Mouse (Mus musculus): ENCODE measurements around the gene Tnfsf13.
"Not testable (repeated sequence)": the region's sequence is repeated elsewhere in the genome, so short reads cannot be mapped to it uniquely, and the experiment has no call there.

The Tnfsf13 gene

DNA sequence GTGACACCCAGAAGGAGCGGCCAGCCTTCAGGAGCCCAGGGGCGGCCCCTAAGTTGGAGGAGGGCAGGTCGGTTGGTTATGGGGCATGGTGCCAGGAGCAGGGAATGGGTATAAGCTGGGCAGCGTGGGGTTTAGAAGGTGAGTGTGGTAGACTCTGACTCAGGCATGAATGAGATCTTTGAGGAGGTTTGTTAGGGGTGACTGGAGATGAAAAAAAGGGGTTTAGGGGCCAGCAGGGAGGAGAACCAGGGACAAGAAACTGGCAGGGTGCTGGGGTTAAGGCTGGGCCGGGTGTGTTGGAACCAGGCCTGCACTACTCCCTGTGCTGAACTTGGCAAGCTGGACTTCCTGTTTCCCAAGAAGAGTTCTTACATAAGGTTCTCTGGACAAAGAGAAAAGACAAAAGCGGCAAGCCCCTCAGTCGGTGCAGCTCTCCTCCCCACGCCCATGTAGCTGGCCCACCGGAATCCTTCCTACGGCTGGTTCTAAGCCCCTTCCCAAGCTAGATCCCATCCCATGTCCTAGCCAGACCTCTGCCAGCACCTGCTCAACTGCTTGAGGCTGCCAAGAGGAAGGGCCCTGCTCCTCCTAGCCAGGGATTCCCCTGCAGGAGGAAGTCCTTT lies at the start of gene Tnfsf13:
Tnfsf13 (minus strand) TSS at position 259 of the 623 bp plus-strand sequence.
- DNase-seq, result peak; percentile 94

DNA sequence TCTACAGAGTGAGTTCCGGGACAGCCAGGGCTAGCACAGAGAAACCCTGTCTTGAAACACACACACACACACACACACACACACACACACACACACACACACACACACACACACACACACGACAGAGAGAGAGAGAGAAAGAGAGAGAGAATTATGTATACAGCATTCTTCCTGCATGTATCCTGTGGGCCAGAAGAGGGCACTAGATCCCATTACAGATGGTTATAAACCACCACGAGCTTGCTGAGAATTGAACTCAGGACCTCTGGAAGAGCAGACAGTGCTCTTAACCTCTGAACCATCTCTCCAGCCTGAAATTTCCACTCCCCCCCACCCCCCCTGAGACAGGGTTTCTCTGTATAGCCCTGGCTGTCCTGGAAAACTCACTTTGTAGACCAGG lies 45.8 kb upstream of the Tnfsf13 start:
- DNase-seq, result not testable (repeated sequence)

DNA sequence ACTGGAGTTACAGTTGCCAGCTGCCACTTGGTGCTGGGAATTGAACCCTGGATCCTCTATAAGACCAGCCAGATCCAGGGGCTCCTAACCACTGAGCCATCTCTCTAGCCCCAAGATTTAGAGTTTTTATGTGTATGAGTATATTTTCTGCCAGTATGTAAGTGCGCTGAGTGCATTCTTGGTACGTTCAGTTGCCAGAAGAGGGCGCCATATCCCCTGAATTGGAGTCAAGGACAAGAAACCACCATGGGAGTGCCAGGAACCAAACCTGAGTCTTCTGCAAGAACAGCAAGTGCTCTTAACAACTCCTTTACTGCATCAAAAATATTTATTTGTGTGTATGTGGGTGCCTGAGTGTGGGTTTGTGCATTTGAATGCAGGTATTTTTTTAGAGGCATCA lies 43.5 kb upstream of the Tnfsf13 start:
- peak; percentile 53 for DNase-seq

DNA sequence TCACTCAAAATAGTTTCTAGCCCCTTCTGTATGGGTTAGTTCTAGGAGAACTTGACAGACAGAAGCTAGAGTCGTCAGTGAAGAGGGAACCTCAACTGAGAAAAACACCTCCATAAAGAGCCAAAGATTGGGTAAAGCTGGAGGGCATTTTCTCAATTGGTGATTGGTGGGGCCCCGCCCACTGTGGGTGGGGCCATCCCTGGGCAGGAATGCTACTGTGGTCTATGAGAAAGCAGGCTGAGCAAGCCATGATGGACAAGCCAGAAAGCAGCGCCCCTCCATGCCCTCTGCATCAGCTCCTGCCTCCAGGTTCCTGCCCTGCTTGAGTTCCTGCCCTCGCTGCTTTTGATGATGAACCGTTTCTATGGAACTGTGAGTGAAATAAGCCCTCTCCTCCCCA lies 40.4 kb upstream of the Tnfsf13 start:
- DNase-seq, result no peak

DNA sequence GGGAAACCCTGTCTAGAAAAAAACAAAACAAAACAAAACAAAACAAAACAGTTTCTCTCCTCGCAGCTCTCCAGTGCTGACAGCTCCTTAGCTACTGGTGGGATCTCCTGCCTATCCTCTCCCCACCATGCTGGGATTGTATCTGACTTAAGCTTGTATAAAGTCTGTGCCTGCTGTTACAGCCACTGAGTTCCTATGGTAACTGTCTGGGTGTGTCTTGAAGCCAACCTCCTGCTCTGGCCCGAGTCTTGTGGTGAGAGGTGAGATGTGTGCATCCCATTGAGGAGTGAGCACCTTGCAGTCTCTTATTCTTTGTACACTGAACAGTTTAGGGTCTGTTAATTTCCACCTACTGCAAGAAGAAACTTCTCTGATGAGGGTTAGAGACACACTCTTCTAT lies 37.5 kb upstream of the Tnfsf13 start:
- DNase-seq, result no peak

GRCm38 (mm10) chr11:69720852-69721251 lies 35.3 kb upstream of the Tnfsf13 start:
- no peak for DNase-seq

GRCm38 (mm10) chr11:69719423-69719822 lies 33.8 kb upstream of the Tnfsf13 start:
- no peak for DNase-seq

DNA sequence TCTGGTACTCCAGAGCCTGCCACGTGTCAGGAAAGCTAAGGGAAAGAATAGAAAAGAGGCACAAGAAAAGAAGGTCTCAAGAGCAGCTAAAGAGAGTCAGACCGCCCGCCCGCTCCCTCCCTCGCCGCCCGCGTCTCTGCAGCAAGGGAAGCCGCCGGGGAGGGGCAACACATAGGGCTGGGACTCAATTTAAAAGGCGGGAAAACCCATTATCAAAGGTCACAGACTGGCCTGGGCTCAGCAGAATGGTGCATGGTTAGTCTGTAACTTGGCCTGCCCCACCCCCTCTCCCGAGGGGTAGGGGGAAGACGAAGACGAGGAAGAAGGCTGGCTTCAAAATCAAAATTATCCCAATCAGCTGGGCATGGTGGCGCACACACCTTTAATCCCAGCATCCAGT lies 33.1 kb upstream of the Tnfsf13 start:
- DNase-seq, result peak; percentile 26

DNA sequence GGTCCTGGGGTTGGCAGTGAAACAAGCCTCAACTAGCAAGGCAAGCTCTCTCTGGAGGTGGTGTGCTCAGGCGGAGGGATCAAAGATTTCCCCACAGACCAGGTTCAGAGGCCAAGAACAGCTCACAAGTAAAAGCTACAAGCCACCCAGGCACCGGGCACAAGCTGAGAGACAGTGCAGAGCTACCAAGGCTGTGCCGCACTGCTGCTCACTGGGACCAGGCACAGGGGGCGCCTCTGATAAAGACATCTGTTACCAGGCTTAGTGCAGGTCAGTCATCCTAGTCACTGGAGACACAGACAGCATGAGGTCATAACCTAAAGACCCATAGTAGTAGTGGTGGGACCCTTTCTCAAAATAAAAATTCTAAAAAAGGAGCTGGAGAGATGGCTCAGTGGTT lies 31.4 kb upstream of the Tnfsf13 start:
- DNase-seq, result no peak

DNA sequence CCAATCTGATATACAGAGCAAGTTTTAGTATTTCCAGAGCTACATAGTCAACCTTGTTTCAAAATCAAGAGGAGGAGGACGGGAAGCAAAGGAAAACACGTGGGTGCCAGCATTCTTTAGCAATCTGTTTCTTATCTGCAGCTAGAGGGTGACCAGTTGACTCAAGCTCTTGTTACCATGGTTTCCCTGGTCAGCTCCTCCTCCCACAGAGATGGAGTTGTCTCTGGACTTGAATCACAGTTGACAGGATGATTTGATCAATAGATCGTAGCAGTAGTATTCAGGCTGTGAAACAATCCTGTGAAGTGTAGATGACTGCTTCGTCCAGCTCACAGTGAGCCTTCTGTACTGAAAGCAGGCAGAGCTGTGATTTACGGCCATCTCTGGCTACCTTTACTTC lies 30.3 kb upstream of the Tnfsf13 start:
- no peak for DNase-seq

DNA sequence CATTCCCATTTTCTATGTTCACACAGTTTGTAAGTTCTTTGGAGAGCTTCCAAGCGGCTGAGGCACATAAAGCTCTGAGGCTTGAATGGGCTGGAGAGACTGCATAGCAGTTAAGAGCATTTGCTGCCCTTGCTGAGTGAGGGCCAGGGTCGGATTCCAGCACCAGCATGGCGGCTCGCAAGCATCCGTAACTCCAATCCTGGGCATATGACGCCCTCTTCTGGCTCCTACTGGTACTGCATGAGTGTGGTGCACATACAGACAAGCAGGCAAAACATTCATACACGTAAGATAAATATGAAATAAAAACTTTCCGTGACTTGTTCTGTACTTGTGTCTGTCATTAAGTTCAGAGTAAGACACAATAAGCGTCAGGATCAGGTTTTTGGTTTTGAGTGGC lies 29.9 kb upstream of the Tnfsf13 start:
- peak; percentile 58 for DNase-seq

- peak; percentile 79 for DNase-seq
These were observed 29.2 kb upstream of the Tnfsf13 start for GRCm38 (mm10) chr11:69714636-69715329.

DNA sequence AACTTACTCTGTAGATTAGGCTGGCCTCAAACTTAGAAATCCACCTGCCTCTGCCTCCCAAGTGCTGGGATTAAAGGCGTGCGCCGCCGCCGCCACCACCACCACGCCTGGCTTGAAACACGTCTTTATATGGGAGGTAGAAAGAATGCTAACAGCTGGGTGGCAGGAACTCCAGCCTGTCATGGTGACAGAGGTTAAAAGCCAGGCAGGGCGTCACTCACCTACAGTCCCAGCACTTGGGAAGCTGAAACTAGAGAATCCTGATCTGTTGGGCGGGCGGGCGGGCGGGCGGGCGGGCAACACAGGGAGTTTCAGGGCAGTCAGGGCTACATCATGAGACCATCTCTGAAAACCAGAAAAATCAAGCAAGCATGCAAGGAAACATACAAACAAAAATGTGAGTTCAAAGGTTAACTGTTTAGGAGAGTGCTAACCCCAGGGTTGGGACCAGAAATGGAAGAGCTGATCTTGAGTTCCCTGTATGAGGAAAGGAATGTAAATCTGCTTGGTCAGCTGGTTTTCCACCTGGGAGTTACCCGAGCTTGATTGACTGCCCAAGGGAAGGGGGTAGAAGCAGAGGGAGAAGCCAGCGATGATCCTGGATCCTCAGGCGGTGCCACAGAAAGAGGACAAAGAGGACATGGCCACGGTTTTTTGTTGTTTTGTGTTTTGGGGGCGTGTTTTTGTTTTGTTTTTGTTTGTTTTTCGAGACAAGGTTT lies 27.5 kb upstream of the Tnfsf13 start:
- DNase-seq, result peak; percentile 41

- DNase-seq, result no peak
These were observed 25.5 kb upstream of the Tnfsf13 start for GRCm38 (mm10) chr11:69711082-69711481.

GRCm38 (mm10) chr11:69710470-69710869 lies 24.9 kb upstream of the Tnfsf13 start:
- DNase-seq, result no peak

DNA sequence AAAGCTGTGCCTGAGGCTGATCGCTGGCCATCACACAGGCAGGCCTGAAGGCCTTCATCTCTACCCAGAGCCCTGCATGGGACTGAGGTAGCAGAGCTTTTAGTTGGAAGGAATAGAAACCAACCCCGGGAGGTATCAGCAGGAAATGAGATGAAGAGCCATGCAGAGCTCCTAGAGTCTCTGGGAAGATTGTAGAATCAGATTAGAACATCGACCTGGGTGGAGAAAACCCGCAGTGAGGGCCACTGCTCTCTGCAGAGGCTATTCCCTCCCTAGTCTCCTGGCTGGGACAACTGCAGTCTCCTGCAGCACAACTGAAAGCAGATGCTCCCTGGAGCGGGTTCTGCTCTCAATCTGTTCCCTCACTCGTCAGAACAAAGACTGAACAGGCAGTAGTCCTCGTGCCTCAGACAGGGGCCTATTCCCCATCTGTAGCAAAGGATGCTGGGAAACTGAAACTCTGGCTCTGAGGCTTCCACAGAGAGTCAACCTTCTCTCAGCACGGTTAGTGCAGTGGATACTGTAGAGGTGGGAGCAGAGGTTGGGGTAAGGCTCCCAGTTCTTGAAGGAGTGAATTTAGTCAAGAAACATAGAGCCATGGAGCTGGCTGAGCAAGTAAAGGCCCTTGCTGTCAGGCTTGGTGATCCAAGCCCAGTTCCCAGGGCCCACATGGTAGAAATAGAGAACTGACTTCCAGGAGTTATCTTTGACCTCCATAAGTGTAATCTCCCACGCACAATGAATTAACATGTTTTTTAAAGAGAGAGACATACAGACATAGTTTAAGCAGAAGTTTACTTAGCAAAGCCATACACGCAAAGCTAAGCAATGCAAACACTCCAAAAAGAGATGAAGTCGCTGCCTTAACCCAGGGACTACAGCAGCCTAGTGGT lies 24.2 kb upstream of the Tnfsf13 start:
- no peak for DNase-seq

- no peak for DNase-seq
These were observed 23.2 kb upstream of the Tnfsf13 start for GRCm38 (mm10) chr11:69708614-69709265.

GRCm38 (mm10) chr11:69707873-69708381 lies 22.3 kb upstream of the Tnfsf13 start:
- no peak for DNase-seq

GRCm38 (mm10) chr11:69707480-69707847 lies 21.9 kb upstream of the Tnfsf13 start:
- no peak for DNase-seq

- peak; percentile 93 for DNase-seq
These were observed 21.3 kb upstream of the Tnfsf13 start for GRCm38 (mm10) chr11:69706775-69707479.

GRCm38 (mm10) chr11:69704613-69705010 lies 19.0 kb upstream of the Tnfsf13 start:
- DNase-seq, result no peak

All from kidney, adult 11 months (tissue).